In genomic region chr2:61398633-61399032, GRCm38 (mm10) we compare ENCODE assay signal across 19 mouse cellular contexts.
DNase-seq lines count a peak whose midpoint lies in the region; ATAC-seq and TF ChIP-seq lines count a peak whose summit lies in the region.
"Had no signal": no experiment of that assay in that cellular context is flagged by ENCODE, and none has a peak within 500 bp of the region (broad histone marks: within the 10 kb centered on the region; RNA-seq: fewer than 3 reads in every experiment).

No protein-coding gene starts in this region.

- H3K79me2 ChIP-seq in myocyte (ENCODE audit: control insufficient read depth, insufficient read depth) = no peaks in the 10 kb centered on the region

- no peaks in the 10 kb centered on the region for H3K4me1 ChIP-seq in forebrain, postnatal 0 days (ENCODE audit: insufficient read depth)
- H3K4me1 ChIP-seq in forebrain, embryonic 15.5 days = peaks cover 15% of the 10 kb centered on the region
- peaks cover 4% of the 10 kb centered on the region; the same call in 1 of the 2 replicates for H3K4me1 ChIP-seq in limb, embryonic 14.5 days (ENCODE audit: control insufficient read depth, insufficient read depth, low read length)
- peaks cover 18% of the 10 kb centered on the region for H3K4me1 ChIP-seq in limb, embryonic 10.5 days

- no peaks in the 10 kb centered on the region for H3K36me3 ChIP-seq in forebrain, postnatal 0 days (ENCODE audit: insufficient read depth)
- H3K36me3 ChIP-seq in forebrain, embryonic 15.5 days = no peaks in the 10 kb centered on the region
- no peaks in the 10 kb centered on the region for H3K36me3 ChIP-seq in limb, embryonic 14.5 days (ENCODE audit: control insufficient read depth, insufficient read depth, low read length)
- no peaks in the 10 kb centered on the region for H3K36me3 ChIP-seq in limb, embryonic 10.5 days
- H3K36me3 ChIP-seq in myocyte (ENCODE audit: control insufficient read depth, insufficient read depth) = no peaks in the 10 kb centered on the region
- H3K36me3 ChIP-seq: kidney, embryonic 15.5 days; limb, embryonic 12.5 days; liver, embryonic 15.5 days; midbrain, embryonic 13.5 days had no signal

- H3K9me3 ChIP-seq in forebrain, postnatal 0 days (ENCODE audit: low read length) = no peaks in the 10 kb centered on the region
- no peaks in the 10 kb centered on the region for H3K9me3 ChIP-seq in forebrain, embryonic 15.5 days
- no peaks in the 10 kb centered on the region for H3K9me3 ChIP-seq in limb, embryonic 14.5 days (ENCODE audit: control insufficient read depth, low read length)
- H3K9me3 ChIP-seq in limb, embryonic 10.5 days (replicated peaks) = no peaks in the 10 kb centered on the region
- H3K9me3 ChIP-seq: kidney, embryonic 15.5 days; limb, embryonic 12.5 days; liver, embryonic 15.5 days; midbrain, embryonic 13.5 days had no signal

- no peak for TF ChIP-seq POLR2A in limb, embryonic 14.5 days (IDR thresholded peaks at IDR 0.05; ENCODE audit: borderline replicate concordance, extremely low read depth, insufficient read depth, insufficient read length)
- TF ChIP-seq POLR2A in brain, embryonic 14.5 days (IDR thresholded peaks at IDR 0.05; ENCODE audit: borderline replicate concordance, extremely low read depth, insufficient read depth, insufficient read length, poor library complexity, severe bottlenecking) = no peak
- TF ChIP-seq POLR2A in myocyte (IDR thresholded peaks at IDR 0.05; ENCODE audit: insufficient read length, low read depth) = no peak

- 63% methylated on average over 9 of the region's 9 CpGs for WGBS in forebrain, postnatal 0 days
- 65% methylated on average over 9 of the region's 9 CpGs for WGBS in forebrain, embryonic 15.5 days
- WGBS in limb, embryonic 14.5 days = 77% methylated on average over 9 of the region's 9 CpGs
- WGBS in limb, embryonic 10.5 days = 84% methylated on average over 9 of the region's 9 CpGs

- peak; percentile 16 for DNase-seq in forebrain, postnatal 0 days
- peak; percentile 12 for DNase-seq in limb, embryonic 14.5 days (ENCODE audit: low spot score)
- DNase-seq in limb, embryonic 10.5 days (ENCODE audit: low spot score) = no peak
- DNase-seq in brain, embryonic 14.5 days (ENCODE audit: low read depth) = peak; percentile 52
- no peak for DNase-seq in layer of hippocampus, postnatal 10 days (ENCODE audit: low spot score in 2 of 2)
- no peak for DNase-seq in kidney, adult 9 months
- DNase-seq: cerebellum, postnatal 14 days; gastrocnemius, postnatal 36 days; thymus, postnatal 14 days had no signal

- H3K27me3 ChIP-seq in forebrain, postnatal 0 days (ENCODE audit: insufficient read depth, low read length) = no peaks in the 10 kb centered on the region
- no peaks in the 10 kb centered on the region for H3K27me3 ChIP-seq in forebrain, embryonic 15.5 days
- no peaks in the 10 kb centered on the region for H3K27me3 ChIP-seq in limb, embryonic 14.5 days (ENCODE audit: control insufficient read depth, insufficient read depth, low read length)
- H3K27me3 ChIP-seq in limb, embryonic 10.5 days (ENCODE audit: low read depth, poor library complexity, severe bottlenecking) = no peaks in the 10 kb centered on the region
- no peaks in the 10 kb centered on the region for H3K27me3 ChIP-seq in myocyte (ENCODE audit: control insufficient read depth, insufficient read depth, insufficient read length)
- H3K27me3 ChIP-seq: kidney, embryonic 15.5 days; limb, embryonic 12.5 days; liver, embryonic 15.5 days; midbrain, embryonic 13.5 days; Patski had no signal

- no peak overlapping the region for H3K4me3 ChIP-seq in forebrain, postnatal 0 days (ENCODE audit: low read depth, low read length)
- H3K4me3 ChIP-seq in forebrain, embryonic 15.5 days = no peak overlapping the region
- no peak overlapping the region for H3K4me3 ChIP-seq in limb, embryonic 14.5 days (replicated peaks; ENCODE audit: low read length)
- no peak overlapping the region for H3K4me3 ChIP-seq in limb, embryonic 10.5 days
- H3K4me3 ChIP-seq in myocyte = no peak overlapping the region
- H3K4me3 ChIP-seq: kidney, embryonic 15.5 days; left cerebral cortex, adult 2 months; limb, embryonic 12.5 days; liver, embryonic 15.5 days; midbrain, embryonic 13.5 days had no signal

- TF ChIP-seq CTCF in forebrain, postnatal 0 days (IDR thresholded peaks at IDR 0.05; ENCODE audit: low read depth) = no peak
- TF ChIP-seq CTCF in brain, embryonic 14.5 days (IDR thresholded peaks at IDR 0.05; ENCODE audit: borderline replicate concordance, extremely low read depth, insufficient read depth, insufficient read length) = no peak

- no peak overlapping the region for H3K4me2 ChIP-seq in forebrain, postnatal 0 days (ENCODE audit: low read depth)
- no peak overlapping the region for H3K4me2 ChIP-seq in forebrain, embryonic 15.5 days (replicated peaks)
- no peak overlapping the region for H3K4me2 ChIP-seq in limb, embryonic 14.5 days (replicated peaks; ENCODE audit: low read depth, low read length, severe bottlenecking)
- H3K4me2 ChIP-seq in myocyte (ENCODE audit: low read depth) = peak overlapping the region; percentile 25
- H3K4me2 ChIP-seq: kidney, embryonic 15.5 days; limb, embryonic 12.5 days; liver, embryonic 15.5 days; midbrain, embryonic 13.5 days had no signal

- H3K9ac ChIP-seq in forebrain, postnatal 0 days = no peak overlapping the region
- no peak overlapping the region for H3K9ac ChIP-seq in forebrain, embryonic 15.5 days (replicated peaks)
- no peak overlapping the region for H3K9ac ChIP-seq in limb, embryonic 14.5 days (ENCODE audit: low read depth, low read length, severe bottlenecking)
- H3K9ac ChIP-seq: kidney, embryonic 15.5 days; limb, embryonic 12.5 days; liver, embryonic 15.5 days; midbrain, embryonic 13.5 days had no signal

- ATAC-seq in forebrain, postnatal 0 days = no peak
- no peak for ATAC-seq in forebrain, embryonic 15.5 days (replicated peaks)
- no peak for ATAC-seq in limb, embryonic 14.5 days (ENCODE audit: low FRiP score, low read depth)
- ATAC-seq: inflammation-experienced regulatory T-cells, adult 6 months; midbrain, embryonic 13.5 days; Patski had no signal

- no peak overlapping the region for H3K27ac ChIP-seq in forebrain, postnatal 0 days (ENCODE audit: low read depth, low read length)
- H3K27ac ChIP-seq in forebrain, embryonic 15.5 days (replicated peaks) = no peak overlapping the region
- H3K27ac ChIP-seq in limb, embryonic 14.5 days (replicated peaks; ENCODE audit: low read depth, low read length) = no peak overlapping the region
- no peak overlapping the region for H3K27ac ChIP-seq in limb, embryonic 10.5 days
- H3K27ac ChIP-seq: kidney, embryonic 15.5 days; left cerebral cortex, adult 2 months; limb, embryonic 12.5 days; liver, embryonic 15.5 days; macrophage; midbrain, embryonic 13.5 days had no signal

- no peak overlapping the region for H3ac ChIP-seq in myocyte (ENCODE audit: control insufficient read depth, insufficient read length)

TF ChIP-seq in myocyte, 11 proteins besides CTCF, POLR2A, EP300 and RAD21:
- TF ChIP-seq TCF12 (IDR thresholded peaks at IDR 0.05; ENCODE audit: insufficient read depth, poor library complexity, severe bottlenecking) (no peak), REST (IDR thresholded peaks at IDR 0.05; ENCODE audit: insufficient read depth, insufficient read length) (no peak), POLR2AphosphoS2 (IDR thresholded peaks at IDR 0.05; ENCODE audit: insufficient read length, low read depth) (no peak), MAX (IDR thresholded peaks at IDR 0.05; ENCODE audit: low read depth) (no peak), USF1 (IDR thresholded peaks at IDR 0.05; ENCODE audit: low read depth) (no peak), SRF (IDR thresholded peaks at IDR 0.05; ENCODE audit: control insufficient read depth, insufficient read length, low read depth) (no peak), E2F4 (IDR thresholded peaks at IDR 0.05; ENCODE audit: insufficient read depth) (no peak), MYOD1 (IDR thresholded peaks at IDR 0.05; ENCODE audit: control insufficient read depth in 1 of 3, insufficient read length in 2 of 3, low read depth in 2 of 3) (peak in 2 of 3 experiments; percentile 50 to 78), MYOG (IDR thresholded peaks at IDR 0.05; ENCODE audit: control insufficient read depth in 1 of 3, insufficient read depth in 1 of 3, insufficient read length in 2 of 3, low read depth in 2 of 3) (peak in 1 of 3 experiments; percentile 15), CEBPB (IDR thresholded peaks at IDR 0.05; ENCODE audit: insufficient read depth, poor library complexity, severe bottlenecking) (0 out of 2 replicates have a peak, but pooled peaks have one; percentile 1), TCF3 (IDR thresholded peaks at IDR 0.05; ENCODE audit: insufficient read length, low read depth) (no peak)

Comparison
In these comparisons a context has a peak if more than half of its experiments do, and no peak if none do; other contexts are left out.
1. DNase-seq: peak in forebrain, postnatal 0 days (single experiment), limb, embryonic 14.5 days (single experiment) and brain, embryonic 14.5 days (single experiment); none in limb, embryonic 10.5 days (single experiment), layer of hippocampus, postnatal 10 days (0 of 2) and kidney, adult 9 months (single experiment).